Mouse (Mus musculus) A20 (cell line): ENCODE data around the gene Bpifa5.
A peak's percentile ranks its signal among the peaks of the same experiment; 100 is the strongest.

Source experiments
- DNase-seq: peaks from one replicate; pipeline ENCODE4 v3.0.0-alpha.2; 2011; ENCODE audit warnings: low read depth, low spot score

Gene Bpifa5

GRCm38 (mm10) chr2:154206908-154207307, 44.5 kb downstream of the Bpifa5 start:
- DNase-seq, result peak; percentile 51

- DNase-seq, result peak; percentile 33
These were observed 46.7 kb downstream of the Bpifa5 start for GRCm38 (mm10) chr2:154209112-154209511.

GRCm38 (mm10) chr2:154211121-154211520, 48.7 kb downstream of the Bpifa5 start:
- DNase-seq, result no peak

GRCm38 (mm10) chr2:154211881-154212280, 49.5 kb downstream of the Bpifa5 start:
- no peak for DNase-seq

GRCm38 (mm10) chr2:154215191-154215590, 52.8 kb downstream of the Bpifa5 start:
- peak; percentile 73 for DNase-seq
